17 mouse cellular contexts compared by ENCODE assay signal in the genomic region with DNA sequence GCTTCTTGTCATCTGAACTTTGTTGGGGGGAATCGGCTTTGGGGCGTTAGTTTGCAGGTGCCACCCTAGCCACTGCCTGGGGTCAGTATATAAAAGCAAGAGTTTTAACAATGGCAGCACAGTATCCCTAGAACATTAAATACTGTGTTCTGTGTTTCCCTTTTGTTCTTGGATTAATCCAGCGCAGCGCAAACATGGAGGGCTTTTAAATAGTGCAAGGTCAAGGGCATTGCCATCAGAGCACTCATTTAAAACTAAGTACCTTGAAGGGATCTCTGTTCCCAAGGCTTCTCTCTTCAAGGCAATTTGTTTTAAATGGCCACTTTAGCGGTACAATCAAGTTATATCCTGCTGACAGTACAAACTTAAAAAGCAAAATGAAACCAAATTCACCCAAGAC.
"Had no signal": no experiment of that assay in that cellular context is flagged by ENCODE, and none has a peak within 500 bp of the region (broad histone marks: within the 10 kb centered on the region; RNA-seq: fewer than 3 reads in every experiment).

No protein-coding gene starts in this region.

- H3K4me1 ChIP-seq: limb, embryonic 15.5 days; liver, embryonic 12.5 days; megakaryocyte, embryonic 14.5 days had no signal

- H3K4me3 ChIP-seq: limb, embryonic 15.5 days; liver, embryonic 12.5 days; megakaryocyte, embryonic 14.5 days; midbrain, embryonic 12.5 days; neural tube, embryonic 13.5 days had no signal

- H3K36me3 ChIP-seq: limb, embryonic 15.5 days; liver, embryonic 12.5 days; midbrain, embryonic 12.5 days had no signal

- DNase-seq: kidney, postnatal 36 days; layer of hippocampus, adult 9-11 months; layer of hippocampus, postnatal 36 days; lung, embryonic 14.5 days; lung, postnatal 10 days; lung, postnatal 4 days; retina, postnatal 1 day; right cerebral cortex, postnatal 4 days; spleen, adult 18-20 months; thymus, adult 18-20 months; thymus, postnatal 14 days had no signal

- H3K4me2 ChIP-seq: limb, embryonic 15.5 days; liver, embryonic 12.5 days; lung, embryonic 14.5 days; midbrain, embryonic 12.5 days; neural tube, embryonic 13.5 days had no signal

- H3K9me3 ChIP-seq: limb, embryonic 15.5 days; liver, embryonic 12.5 days; midbrain, embryonic 12.5 days; neural tube, embryonic 13.5 days had no signal

- ATAC-seq: liver, embryonic 12.5 days; midbrain, embryonic 16.5 days had no signal

- H3K27ac ChIP-seq: limb, embryonic 15.5 days; liver, embryonic 12.5 days; midbrain, embryonic 12.5 days; neural tube, embryonic 13.5 days had no signal

- H3K9ac ChIP-seq: limb, embryonic 15.5 days; liver, embryonic 12.5 days; lung, embryonic 14.5 days; midbrain, embryonic 12.5 days; neural tube, embryonic 13.5 days had no signal

- H3K27me3 ChIP-seq: limb, embryonic 15.5 days; liver, embryonic 12.5 days; megakaryocyte, embryonic 14.5 days; midbrain, embryonic 12.5 days; neural tube, embryonic 13.5 days had no signal
